Mouse (Mus musculus) olfactory bulb, adult 2 months (tissue): Measurements from ENCODE around the gene Asb16.

Source experiments
- CTCF ChIP-seq: fragments of 200-500 bp; IDR thresholded peaks from 2 replicates; pipeline ENCODE4 v1.5.1; 2012; ENCODE audit warnings: low read depth, mild to moderate bottlenecking, low read length, moderate library complexity; ENCODE audit not compliant: insufficient read depth
- POLR2A ChIP-seq: fragments of 200-500 bp; IDR thresholded peaks from 2 replicates; pipeline ENCODE4 v1.6.1; 2012; ENCODE audit warnings: mild to moderate bottlenecking, low read depth, low read length, moderate library complexity; ENCODE audit not compliant: insufficient read depth

DNA sequence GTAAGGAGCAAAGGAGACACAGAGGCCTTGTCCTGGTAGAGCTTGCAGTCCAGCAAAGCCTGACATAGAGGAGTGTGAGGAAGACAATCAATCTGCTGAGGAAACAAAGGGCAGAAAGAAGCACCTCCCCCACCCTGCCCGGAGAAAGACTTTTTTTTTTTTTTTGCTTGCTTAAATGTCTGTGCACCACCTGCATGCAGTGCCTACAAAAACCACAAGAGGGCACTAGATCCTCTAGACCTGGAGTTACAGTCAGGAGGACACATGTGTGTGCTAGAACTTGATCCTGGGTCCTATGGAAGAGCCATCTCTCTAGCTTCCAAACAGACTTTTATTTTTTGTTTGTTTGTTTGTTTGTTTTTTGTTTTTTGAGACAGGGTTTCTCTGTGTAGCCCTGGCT is 31.3 kb downstream of the Asb16 start:
- no peak for TF ChIP-seq CTCF
- no peak for TF ChIP-seq POLR2A
